Mouse (Mus musculus): ENCODE measurements at regions not wholly inside any gene's neighbourhood (a gene's known extent, or its start where the extent isn't known, plus 50 kb on each side); places are given as distances from the start of the nearest gene placed in this dataset.

GRCm38 (mm10) chr2:12033518-12034322 lies 256.0 kb downstream of the Ankrd16 start:
- DNase-seq (ENCODE audit: low read depth, low spot score) = no peak

DNA sequence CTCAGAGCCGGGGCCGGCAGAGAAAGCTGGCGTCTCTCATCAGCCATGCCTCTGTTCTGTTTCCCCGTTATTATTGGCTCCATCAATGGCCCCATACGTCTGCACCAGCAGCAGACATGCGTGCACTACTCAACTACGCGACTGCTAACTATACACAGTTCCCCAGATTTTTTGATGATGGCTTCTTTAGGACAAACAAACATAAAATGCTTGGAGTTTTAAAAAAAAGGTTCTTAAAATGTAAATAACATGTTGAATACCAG lies 256.6 kb downstream of the Ankrd16 start:
- DNase-seq (ENCODE audit: low read depth, low spot score) = no peak

- DNase-seq (ENCODE audit: low read depth, low spot score) = no peak
Measured at GRCm38 (mm10) chr2:12049386-12049785, 252.3 kb downstream of the Itga8 start.

- no peak for DNase-seq (ENCODE audit: low read depth, low spot score)
Measured at GRCm38 (mm10) chr2:12049972-12050371, 251.8 kb downstream of the Itga8 start.

GRCm38 (mm10) chr2:12053404-12054164 lies 248.1 kb downstream of the Itga8 start:
- no peak for DNase-seq (ENCODE audit: low read depth, low spot score)

- DNase-seq (ENCODE audit: low read depth, low spot score) = no peak
Measured at GRCm38 (mm10) chr2:12054165-12054500, 247.6 kb downstream of the Itga8 start.

All from forelimb bud, embryonic 11.5 days (tissue).